Mouse (Mus musculus) forebrain, embryonic 16.5 days (tissue): ENCODE measurements at regions not wholly inside any gene's neighbourhood (a gene's known extent, or its start where the extent isn't known, plus 50 kb on each side); places are given as distances from the start of the nearest gene placed in this dataset.
A peak's percentile ranks its signal among the peaks of the same experiment; 100 is the strongest.

Experiments
- ATAC-seq: fragments of 200-750 bp; cut with Nextera tagmentation; 2 replicates; pipeline ENCODE4 v1.8.0; 2017; ENCODE audit warnings: mild to moderate bottlenecking, moderate library complexity
- H3K27ac ChIP-seq: fragments of 300-500 bp; sonication (generic); 2 replicates; pipeline ENCODE4 v1.5.1; 2014; ENCODE audit warnings: low read length, control low read depth
- H3K27me3 ChIP-seq: fragments of 300-500 bp; sonication (generic); replicated peaks from 2 replicates; pipeline ENCODE4 v1.6.1; 2014; ENCODE audit warnings: low read length; ENCODE audit not compliant: control insufficient read depth, insufficient read depth
- H3K36me3 ChIP-seq: fragments of 300-500 bp; sonication (generic); 2 replicates; pipeline ENCODE4 v1.6.1; 2014; ENCODE audit not compliant: control insufficient read depth, insufficient read depth
- H3K4me1 ChIP-seq: fragments of 300-500 bp; sonication (generic); replicated peaks from 2 replicates; pipeline ENCODE4 v1.6.1; 2014; ENCODE audit warnings: low read length; ENCODE audit not compliant: control insufficient read depth, insufficient read depth
- H3K4me2 ChIP-seq: fragments of 300-500 bp; sonication (generic); 2 replicates; pipeline ENCODE4 v1.6.1; 2014; ENCODE audit warnings: mild to moderate bottlenecking, low read length, control low read depth
- H3K4me3 ChIP-seq: fragments of 300-500 bp; sonication (generic); replicated peaks from 2 replicates; pipeline ENCODE4 v1.5.1; 2014; ENCODE audit warnings: mild to moderate bottlenecking, low read length, control low read depth
- H3K9ac ChIP-seq: fragments of 300-500 bp; sonication (generic); replicated peaks from 2 replicates; pipeline ENCODE4 v1.6.1; 2014; ENCODE audit warnings: low read depth, low read length, control low read depth
- H3K9me3 ChIP-seq: fragments of 300-500 bp; sonication (generic); 2 replicates; pipeline ENCODE4 v1.6.1; 2016; ENCODE audit warnings: low read length; ENCODE audit not compliant: control insufficient read depth
- WGBS: fragments of 180-500 bp; shearing (Covaris S2); extraction: QIAGEN DNeasy Blood & Tissue Kit; methylation state at CpG from one replicate; pipeline ENCODE4 v1.1.7; 2014; 5-methylcytosine and 5-hydroxymethylcytosine counted together

DNA sequence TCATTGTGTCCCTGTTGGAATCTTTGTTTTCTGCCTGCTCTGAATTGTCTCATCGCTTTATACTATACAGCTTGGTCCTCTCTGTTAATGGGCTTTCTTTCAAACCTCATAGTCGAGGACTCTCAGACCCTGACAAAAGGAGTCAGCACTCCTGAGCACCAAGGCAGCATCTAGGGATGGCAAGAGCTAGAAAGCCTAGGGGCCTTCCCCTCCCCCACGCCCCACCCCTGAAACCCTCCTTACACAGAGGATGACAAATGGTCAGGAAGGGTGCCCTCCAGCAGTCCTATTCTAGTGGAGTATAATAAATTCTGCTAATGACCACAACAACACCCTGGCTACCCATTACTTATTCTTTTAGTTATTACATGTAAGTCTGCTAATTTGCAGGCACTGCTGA is 74.4 kb downstream of the Tbx19 start:
- 70% methylated on average over 3 of the region's 3 CpGs for WGBS
- no peak for ATAC-seq

DNA sequence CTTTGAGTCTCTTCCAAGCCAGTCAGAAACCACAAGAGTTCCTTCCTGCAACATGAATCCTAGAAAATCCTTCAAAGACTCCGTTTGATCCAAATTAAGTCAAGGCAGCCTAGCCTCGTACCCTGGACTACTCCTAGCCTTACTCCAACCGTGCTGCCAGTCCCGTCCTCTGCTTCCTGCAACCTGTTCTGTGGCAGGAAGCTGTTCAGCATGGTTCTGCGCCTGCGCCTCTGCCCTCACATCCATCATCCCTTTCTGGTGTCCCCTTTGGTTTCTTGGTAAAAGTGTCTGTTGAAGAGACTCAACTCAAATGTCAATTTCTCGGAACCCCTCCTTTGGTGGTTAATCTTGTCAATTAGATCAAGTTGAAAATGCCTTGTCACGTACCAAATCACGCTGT is 75.8 kb downstream of the Tbx19 start:
- no peak overlapping the region for H3K27ac ChIP-seq
- H3K27me3 ChIP-seq, result no peaks in the 10 kb centered on the region
- no peak for ATAC-seq
- H3K4me3 ChIP-seq, result no peak overlapping the region
- 92% methylated on average over 9 of the region's 9 CpGs for WGBS
- H3K36me3 ChIP-seq, result no peaks in the 10 kb centered on the region
- H3K4me1 ChIP-seq, result no peaks in the 10 kb centered on the region
- H3K9me3 ChIP-seq, result no peaks in the 10 kb centered on the region
- H3K4me2 ChIP-seq, result no peak overlapping the region
- no peak overlapping the region for H3K9ac ChIP-seq

More for the DNA sequence above, 74.4 kb downstream of the Tbx19 start:
- no peaks in the 10 kb centered on the region for H3K4me1 ChIP-seq
- no peak overlapping the region for H3K27ac ChIP-seq
- H3K4me2 ChIP-seq, result no peak overlapping the region
- no peaks in the 10 kb centered on the region for H3K36me3 ChIP-seq
- H3K9ac ChIP-seq, result no peak overlapping the region
- H3K27me3 ChIP-seq, result no peaks in the 10 kb centered on the region
- no peak overlapping the region for H3K4me3 ChIP-seq
- no peaks in the 10 kb centered on the region for H3K9me3 ChIP-seq

DNA sequence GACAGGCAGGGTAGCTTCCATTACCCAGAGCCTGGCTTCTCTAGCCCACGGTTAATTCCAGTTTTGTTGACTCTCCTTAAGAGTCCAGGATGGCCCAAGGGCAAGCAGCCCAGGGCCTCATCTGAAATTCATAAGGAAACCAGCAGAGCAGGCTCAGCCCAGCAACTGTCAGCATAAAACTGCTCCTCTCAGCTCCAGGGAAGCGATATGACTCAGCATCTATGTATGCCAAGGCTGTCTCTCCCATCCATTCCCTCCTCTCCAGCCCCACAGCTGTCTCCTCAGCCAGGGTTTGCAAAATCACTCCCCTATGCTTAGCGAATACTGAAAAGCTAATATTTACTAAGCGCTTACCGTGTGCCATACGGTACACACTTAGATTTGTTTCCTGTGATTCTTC is 76.4 kb downstream of the Tbx19 start:
- H3K36me3 ChIP-seq, result no peaks in the 10 kb centered on the region
- no peak overlapping the region for H3K4me3 ChIP-seq
- H3K27me3 ChIP-seq, result no peaks in the 10 kb centered on the region
- peak; percentile 71 for ATAC-seq
- no peak overlapping the region for H3K4me2 ChIP-seq
- no peaks in the 10 kb centered on the region for H3K4me1 ChIP-seq
- WGBS, result 81% methylated on average over 6 of the region's 6 CpGs
- no peak overlapping the region for H3K9ac ChIP-seq
- no peak overlapping the region for H3K27ac ChIP-seq
- no peaks in the 10 kb centered on the region for H3K9me3 ChIP-seq

DNA sequence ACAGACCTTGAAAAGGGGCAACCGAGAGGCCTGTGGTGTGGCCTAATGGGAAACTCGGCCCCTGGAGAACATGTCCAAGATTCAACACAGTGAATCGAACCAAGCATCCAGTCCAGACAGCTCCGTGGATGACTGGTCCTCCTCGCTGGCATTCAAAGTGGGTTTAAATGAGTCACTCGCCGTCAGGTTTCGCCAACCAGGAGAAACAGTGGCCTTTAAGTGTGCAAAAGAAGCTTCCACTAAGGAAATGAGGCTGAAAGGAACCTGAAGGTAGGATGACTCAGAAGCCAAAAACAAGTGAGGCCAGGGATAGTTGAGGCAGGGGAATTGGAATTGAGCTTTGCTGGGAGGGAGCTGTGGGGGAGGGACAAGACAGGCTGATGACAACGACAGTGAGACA is 80.2 kb downstream of the Tbx19 start:
- Histone ChIP-seq H3K36me3 (no peaks in the 10 kb centered on the region), H3K27me3 (no peaks in the 10 kb centered on the region), H3K9me3 (no peaks in the 10 kb centered on the region), H3K4me2 (no peak overlapping the region), H3K4me3 (no peak overlapping the region), H3K9ac (no peak overlapping the region), H3K27ac (no peak overlapping the region), H3K4me1 (peaks cover 8% of the 10 kb centered on the region)
- WGBS, result 89% methylated on average over 9 of the region's 9 CpGs
- ATAC-seq, result no peak

DNA sequence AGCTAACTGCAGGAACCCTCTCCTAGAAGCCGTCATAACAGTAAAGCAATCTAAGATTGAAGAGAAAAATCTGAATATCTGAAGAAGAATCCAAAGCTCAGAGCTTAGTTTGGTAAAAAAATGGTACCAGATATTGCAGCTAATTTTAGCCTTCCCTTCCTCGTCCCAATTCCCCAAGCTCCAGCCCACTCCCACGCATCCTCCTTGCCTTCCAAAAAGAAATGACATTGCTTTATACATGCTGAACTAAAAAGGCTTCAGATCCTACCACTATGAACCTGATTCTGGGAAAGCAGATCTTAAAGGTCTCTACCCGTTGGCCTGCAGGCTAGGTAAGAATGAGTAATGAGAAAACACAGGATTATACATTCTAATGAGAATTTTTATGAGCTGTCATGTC is 83.3 kb downstream of the Tbx19 start:
- Histone ChIP-seq H3K4me1 (peaks cover 12% of the 10 kb centered on the region), H3K4me3 (no peak overlapping the region), H3K27me3 (no peaks in the 10 kb centered on the region), H3K36me3 (no peaks in the 10 kb centered on the region), H3K27ac (no peak overlapping the region), H3K4me2 (no peak overlapping the region), H3K9ac (no peak overlapping the region), H3K9me3 (no peaks in the 10 kb centered on the region)
- WGBS, result 66% methylated on average over 4 of the region's 4 CpGs
- no peak for ATAC-seq

DNA sequence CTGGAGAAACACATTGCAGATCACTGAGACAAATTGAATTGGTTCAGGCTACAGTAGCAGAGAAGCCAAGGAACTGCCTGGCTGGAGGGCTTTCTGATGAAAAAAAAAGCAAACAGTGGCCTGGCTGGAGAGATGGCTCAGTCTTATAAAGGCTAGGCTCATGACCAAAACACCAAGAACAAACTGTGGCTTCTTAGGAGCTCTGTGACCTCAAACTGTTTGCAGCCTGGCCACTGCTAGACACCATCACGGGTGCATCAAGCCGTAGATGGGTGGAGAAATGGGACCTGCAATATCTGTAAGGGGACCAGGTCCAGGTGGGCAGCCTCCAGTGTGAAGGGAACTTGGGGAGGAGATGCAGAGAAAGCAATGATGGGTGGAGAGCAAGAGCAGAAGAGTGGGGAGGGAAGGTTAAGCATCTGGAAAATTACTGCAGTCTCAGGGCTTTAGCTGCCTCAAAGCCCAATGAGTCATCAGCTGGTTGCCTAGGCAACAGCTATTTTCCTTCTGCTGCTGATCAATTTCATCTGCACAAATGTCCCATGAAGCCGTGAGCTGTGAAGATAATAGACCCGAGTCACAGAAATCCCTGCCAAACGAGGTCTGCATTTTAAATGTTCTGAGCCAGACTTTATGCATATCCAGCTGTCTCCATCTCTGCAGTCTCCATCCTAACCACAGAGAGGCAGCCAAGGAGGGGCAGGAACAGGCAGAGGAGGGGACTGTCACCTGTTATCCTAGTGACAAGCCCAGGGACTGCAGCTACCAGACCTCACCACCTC is 85.1 kb downstream of the Tbx19 start:
- peak; percentile 95 for ATAC-seq
- Histone ChIP-seq H3K36me3 (no peaks in the 10 kb centered on the region), H3K9ac (0 out of 2 replicates have a peak overlapping the region, but pooled peaks have one; percentile 5), H3K27me3 (no peaks in the 10 kb centered on the region), H3K4me1 (peaks cover 12% of the 10 kb centered on the region), H3K27ac (peak overlapping the region; percentile 82), H3K4me2 (no peak overlapping the region), H3K4me3 (no peak overlapping the region), H3K9me3 (no peaks in the 10 kb centered on the region)
- WGBS, result 25% methylated on average over 5 of the region's 5 CpGs

DNA sequence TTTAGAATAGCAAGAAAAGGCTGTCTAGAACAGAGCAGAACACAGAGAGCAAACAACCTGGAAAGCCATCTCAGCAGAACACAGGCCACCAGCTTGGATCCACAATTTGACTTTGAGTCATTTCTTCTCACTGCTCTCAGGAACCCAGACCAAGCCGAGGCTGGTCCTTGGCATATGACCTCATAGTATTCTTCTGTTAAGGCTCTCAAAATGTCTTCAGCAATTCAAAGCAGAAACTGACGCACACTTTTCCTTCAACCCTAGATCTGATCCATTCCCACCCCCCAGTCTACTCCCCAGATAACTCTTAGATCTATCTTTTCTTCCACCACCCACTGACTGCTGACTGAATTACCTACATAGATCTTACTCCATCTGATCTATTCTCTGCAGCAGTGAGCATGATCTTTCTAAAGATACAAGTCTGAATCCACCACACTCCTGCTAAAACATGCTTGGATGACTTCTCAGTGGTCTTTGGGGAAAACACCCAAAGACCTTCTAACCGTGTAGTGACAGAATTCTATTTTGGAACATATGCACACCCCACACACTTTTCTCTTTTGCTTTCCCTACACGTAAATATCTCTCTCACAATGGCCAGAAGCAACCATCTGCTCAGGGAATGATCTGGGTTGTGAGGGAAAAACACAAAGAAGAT is 88.6 kb downstream of the Tbx19 start:
- ATAC-seq, result no peak
- H3K4me3 ChIP-seq, result no peak overlapping the region
- WGBS, result 80% methylated on average over 4 of the region's 4 CpGs
- H3K27me3 ChIP-seq, result no peaks in the 10 kb centered on the region
- H3K4me2 ChIP-seq, result no peak overlapping the region
- H3K36me3 ChIP-seq, result no peaks in the 10 kb centered on the region
- H3K9me3 ChIP-seq, result no peaks in the 10 kb centered on the region
- H3K9ac ChIP-seq, result no peak overlapping the region
- H3K27ac ChIP-seq, result no peak overlapping the region
- peaks cover 12% of the 10 kb centered on the region for H3K4me1 ChIP-seq

DNA sequence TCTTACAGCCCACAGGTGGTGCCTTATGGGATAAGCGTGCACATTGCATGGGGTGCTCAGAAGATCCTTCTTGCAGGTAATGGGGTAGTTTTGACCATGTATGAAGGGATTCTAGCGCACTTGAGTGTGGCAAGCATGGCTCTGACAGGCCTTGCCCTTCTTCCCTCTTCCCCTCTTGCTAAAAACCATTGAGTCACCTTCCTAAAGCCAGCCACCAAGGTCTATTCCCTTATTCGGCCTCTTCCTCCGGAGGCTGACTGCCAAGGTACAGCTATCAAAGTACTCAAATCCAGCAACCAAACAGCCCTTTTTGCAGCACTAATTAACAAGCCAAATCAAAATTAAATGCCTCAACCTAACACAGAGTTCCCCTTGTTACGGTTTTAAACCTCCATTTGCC is 95.6 kb downstream of the Tbx19 start:
- no peak overlapping the region for H3K4me2 ChIP-seq
- no peak overlapping the region for H3K4me3 ChIP-seq
- H3K27me3 ChIP-seq, result no peaks in the 10 kb centered on the region
- H3K27ac ChIP-seq, result no peak overlapping the region
- 50% methylated on average over 5 of the region's 5 CpGs for WGBS
- H3K9ac ChIP-seq, result no peak overlapping the region
- no peak for ATAC-seq
- H3K9me3 ChIP-seq, result no peaks in the 10 kb centered on the region
- H3K4me1 ChIP-seq, result 0 out of 2 replicates have a peak, but pooled peaks cover 2% of the 10 kb centered on the region
- H3K36me3 ChIP-seq, result no peaks in the 10 kb centered on the region

DNA sequence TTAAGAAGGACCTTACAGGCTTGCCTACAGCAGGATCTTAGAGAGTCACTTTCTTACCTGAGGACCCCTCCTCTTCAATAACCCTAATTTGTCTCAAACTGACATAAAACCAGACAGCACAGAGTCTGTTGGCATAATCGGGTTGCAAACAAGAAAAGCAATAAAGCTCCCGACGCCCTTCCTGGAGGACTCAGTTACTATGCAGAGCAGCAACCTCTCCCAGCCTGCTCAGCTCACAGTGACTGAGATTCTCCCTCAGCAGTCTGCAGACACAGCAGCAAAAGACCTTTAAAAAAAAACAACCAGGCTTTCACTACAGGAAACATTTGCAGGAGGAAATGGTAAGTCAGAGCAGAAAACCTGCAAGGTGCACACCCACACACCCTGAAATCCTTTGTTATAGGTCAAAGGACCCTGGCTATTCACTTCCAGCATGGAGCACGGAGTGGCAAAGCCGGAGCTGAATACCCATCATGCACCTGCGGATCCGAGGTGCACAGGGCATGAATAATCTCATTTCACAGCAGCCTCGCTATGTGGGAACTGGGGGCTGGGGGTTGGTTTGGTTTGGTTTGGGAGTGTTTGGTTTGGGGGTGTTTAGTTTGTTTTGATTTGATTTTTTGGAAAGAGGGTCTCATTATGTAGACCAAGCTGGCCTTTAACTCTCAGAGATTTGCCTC is 97.6 kb downstream of the Tbx19 start:
- H3K27me3 ChIP-seq, result no peaks in the 10 kb centered on the region
- no peak overlapping the region for H3K9ac ChIP-seq
- no peak overlapping the region for H3K4me2 ChIP-seq
- 0 out of 2 replicates have a peak, but pooled peaks cover 2% of the 10 kb centered on the region for H3K4me1 ChIP-seq
- no peaks in the 10 kb centered on the region for H3K36me3 ChIP-seq
- no peaks in the 10 kb centered on the region for H3K9me3 ChIP-seq
- WGBS, result 51% methylated on average over 8 of the region's 8 CpGs
- H3K27ac ChIP-seq, result no peak overlapping the region
- ATAC-seq, result no peak
- no peak overlapping the region for H3K4me3 ChIP-seq
